Mouse (Mus musculus): ENCODE data around the gene Foxo3. TPM values are rescaled to one million over a fixed set of nuclear protein-coding genes. Genes with fewer than 3 reads are reported as not detected.

The Foxo3 gene
- polyA plus RNA-seq, 1 experiment: 99.0 TPM

GRCm38 (mm10) chr10:42293877-42294276 lies 17.3 kb upstream of the Foxo3 start:
- no peak for TF ChIP-seq GATA1 (IDR thresholded peaks at IDR 0.05; ENCODE audit: low read length)

DNA sequence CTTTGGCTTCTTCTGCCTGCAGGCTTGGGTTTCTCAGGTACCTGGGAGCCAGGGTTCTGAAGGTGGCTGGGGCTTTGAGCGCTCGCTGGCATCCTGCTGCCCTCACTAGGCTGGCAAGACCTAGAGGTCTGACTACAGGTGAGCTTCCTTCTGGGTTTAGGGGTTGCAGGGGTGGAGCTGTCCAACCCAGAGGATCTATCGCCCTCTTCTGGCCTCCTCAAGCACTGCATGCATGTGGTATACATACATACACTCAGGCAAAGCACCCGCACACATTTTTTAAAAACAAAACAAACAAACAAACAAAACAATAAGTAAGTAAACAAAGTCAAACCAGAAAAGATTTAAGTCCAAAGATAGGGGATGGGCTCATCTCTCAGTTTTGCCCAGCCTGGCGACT lies 14.8 kb upstream of the Foxo3 start:
- TF ChIP-seq GATA1 (IDR thresholded peaks at IDR 0.05; ENCODE audit: low read length): no peak

GRCm38 (mm10) chr10:42287666-42288065 lies 11.1 kb upstream of the Foxo3 start:
- no peak for TF ChIP-seq GATA1 (IDR thresholded peaks at IDR 0.05; ENCODE audit: low read length)

GRCm38 (mm10) chr10:42278307-42278850 lies 1.8 kb upstream of the Foxo3 start:
- no peak for TF ChIP-seq GATA1 (IDR thresholded peaks at IDR 0.05; ENCODE audit: low read length)

DNA sequence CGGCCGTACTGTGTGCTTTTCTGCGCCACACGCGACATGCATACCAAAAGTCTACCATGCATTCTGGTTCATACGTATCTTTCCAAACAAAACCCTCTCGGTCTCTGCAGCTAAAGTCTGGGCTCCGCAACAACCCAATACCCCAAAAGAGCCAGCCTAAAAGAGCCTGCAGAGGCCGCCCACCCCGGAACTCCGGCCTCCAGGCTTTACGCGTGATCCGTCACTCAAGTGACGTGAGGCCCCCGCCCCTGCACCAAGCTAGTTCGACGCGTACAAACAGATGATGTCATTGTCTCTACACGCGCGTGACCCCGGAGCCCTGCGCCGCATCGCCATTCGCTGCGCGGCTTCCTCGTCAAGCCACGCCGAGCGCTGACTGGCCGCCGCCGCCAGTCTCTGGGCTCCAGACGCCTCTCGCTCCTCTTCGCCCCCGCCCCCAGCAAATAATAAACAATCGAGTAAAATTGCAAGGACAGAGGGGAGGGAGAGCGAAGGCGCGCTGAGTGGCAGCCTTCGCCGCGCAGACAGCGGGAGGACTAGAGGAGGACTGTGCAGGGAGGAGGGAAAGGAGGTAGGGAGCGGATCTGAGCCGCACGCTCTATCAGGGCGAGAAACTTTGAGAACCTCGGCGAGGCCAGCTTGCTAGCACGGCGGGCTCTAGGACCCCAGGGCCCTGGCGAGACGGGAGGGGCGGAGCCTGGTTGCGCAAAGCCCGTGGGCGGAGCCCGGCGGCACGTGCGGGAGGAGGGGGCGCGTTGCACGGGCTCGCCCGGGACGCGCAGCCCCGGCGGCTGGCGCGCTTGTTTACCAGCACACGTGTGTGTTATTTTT lies 1.1 kb upstream of the Foxo3 start:
- TF ChIP-seq GATA1 (IDR thresholded peaks at IDR 0.05; ENCODE audit: low read length): no peak

- TF ChIP-seq GATA1 (IDR thresholded peaks at IDR 0.05; ENCODE audit: low read length): no peak
These were observed 569 bp downstream of the Foxo3 start for GRCm38 (mm10) chr10:42275871-42276501.

GRCm38 (mm10) chr10:42275401-42275870 lies 1.1 kb downstream of the Foxo3 start:
- no peak for TF ChIP-seq GATA1 (IDR thresholded peaks at IDR 0.05; ENCODE audit: low read length)

- TF ChIP-seq GATA1 (IDR thresholded peaks at IDR 0.05; ENCODE audit: low read length): no peak
These were observed 1.7 kb downstream of the Foxo3 start for GRCm38 (mm10) chr10:42274712-42275400.

- no peak for TF ChIP-seq GATA1 (IDR thresholded peaks at IDR 0.05; ENCODE audit: low read length)
These were observed 2.5 kb downstream of the Foxo3 start for GRCm38 (mm10) chr10:42273760-42274691.

GRCm38 (mm10) chr10:42273403-42273759 lies 3.2 kb downstream of the Foxo3 start:
- no peak for TF ChIP-seq GATA1 (IDR thresholded peaks at IDR 0.05; ENCODE audit: low read length)

GRCm38 (mm10) chr10:42271454-42272230 lies 4.9 kb downstream of the Foxo3 start:
- TF ChIP-seq GATA1 (IDR thresholded peaks at IDR 0.05; ENCODE audit: low read length): no peak

DNA sequence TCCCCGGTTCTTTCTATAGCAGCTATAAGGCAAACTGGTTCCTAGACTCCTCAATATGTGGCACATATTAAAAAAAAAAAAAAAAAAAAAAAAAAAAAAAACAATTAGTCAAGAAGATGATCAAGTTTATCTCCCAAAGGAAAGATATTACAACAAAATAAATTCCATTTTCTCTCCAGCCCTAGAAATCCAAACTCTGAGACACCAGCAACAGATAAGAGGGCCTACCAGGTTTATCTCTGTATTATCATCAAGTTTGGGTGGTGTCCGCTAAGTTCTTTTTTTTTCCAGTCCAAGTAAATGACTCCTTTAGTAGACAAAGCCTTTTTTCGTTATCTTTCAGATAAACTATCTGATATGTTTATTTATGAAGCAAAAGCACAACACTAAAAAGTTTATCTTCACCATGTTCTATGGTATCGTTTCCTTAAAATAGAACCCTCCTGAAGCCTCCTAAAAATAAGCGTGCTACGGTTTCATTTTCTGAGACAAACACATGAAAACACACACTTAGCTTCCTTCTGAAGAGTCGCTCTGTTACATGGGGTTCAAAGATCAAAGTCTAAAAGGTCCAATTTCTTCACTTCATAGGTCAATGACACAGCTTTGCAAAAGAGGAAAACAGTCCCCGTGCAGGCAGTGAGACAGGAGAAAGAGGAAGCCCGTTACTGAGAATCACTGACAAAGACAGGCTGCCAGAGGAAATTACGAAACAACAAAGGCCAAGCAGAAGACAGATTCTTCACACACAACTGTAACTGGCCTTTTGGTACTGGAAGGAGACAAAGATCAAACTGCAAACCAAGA lies 6.1 kb downstream of the Foxo3 start:
- no peak for TF ChIP-seq GATA1 (IDR thresholded peaks at IDR 0.05; ENCODE audit: low read length)

DNA sequence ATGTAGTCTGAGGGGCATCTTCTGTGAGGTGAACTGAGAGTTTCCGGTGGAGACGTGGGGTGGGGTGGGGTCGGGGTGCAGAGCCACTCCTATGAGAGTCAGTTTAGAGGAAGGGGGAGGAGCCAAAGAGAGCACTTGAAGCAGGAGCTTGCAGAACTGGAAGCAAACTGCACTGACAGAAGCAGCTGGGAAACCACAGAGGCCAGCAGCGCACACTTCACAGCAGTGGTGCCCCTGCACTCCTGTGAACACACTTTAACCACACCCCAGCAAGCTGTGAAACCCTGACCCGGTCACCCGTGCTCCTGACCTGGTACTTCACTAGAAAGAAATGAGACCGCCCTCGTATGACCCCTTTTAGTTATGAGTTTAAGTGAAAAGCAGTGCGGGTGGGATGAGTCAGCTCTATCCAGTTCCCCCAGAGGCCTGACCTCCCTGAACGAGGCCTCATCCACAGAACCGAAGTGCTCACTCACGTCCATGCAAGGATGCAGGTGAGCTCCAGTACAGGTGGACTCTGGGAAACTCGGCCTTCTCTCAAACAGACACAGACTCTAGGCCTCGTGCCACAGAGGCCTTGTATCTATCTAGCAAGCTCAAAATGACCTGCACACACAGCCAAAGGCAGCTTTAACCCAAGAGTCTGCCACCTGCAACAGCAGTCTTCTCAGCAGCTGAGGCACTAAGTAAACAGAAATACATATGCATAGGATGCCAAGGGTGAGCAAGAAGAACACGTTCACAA lies 7.1 kb downstream of the Foxo3 start:
- TF ChIP-seq GATA1 (IDR thresholded peaks at IDR 0.05; ENCODE audit: low read length): no peak
